Comparison of ENCODE assay signal across 19 mouse cellular contexts in the genomic region with DNA sequence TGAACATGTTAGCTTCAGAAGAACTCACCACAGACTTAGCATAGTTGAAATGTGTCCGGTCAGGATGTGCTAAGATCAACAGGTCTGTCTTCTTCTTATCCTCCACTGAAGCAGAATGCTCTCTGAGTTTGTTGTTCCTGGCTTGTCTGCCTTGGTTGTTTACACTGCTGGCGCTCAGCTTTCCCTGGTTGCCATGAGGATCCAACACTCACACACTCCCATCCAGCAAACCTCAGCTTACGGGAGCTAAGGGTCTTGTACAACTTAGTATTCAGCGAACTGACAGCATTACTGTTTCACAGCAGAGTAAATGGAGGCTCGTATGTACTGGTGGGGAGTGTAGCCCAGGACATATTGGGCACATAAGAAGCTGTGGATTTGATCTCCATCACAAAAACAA. TPM values are rescaled to one million over a fixed set of nuclear protein-coding genes. Genes with fewer than 3 reads are reported as not detected.
DNase-seq lines count a peak whose midpoint lies in the region; ATAC-seq and TF ChIP-seq lines count a peak whose summit lies in the region.
"Had no signal": no experiment of that assay in that cellular context is flagged by ENCODE, and none has a peak within 500 bp of the region (broad histone marks: within the 10 kb centered on the region; RNA-seq: fewer than 3 reads in every experiment).

No protein-coding gene starts in this region.

- H3K36me3 ChIP-seq in heart, adult 2 months (ENCODE audit: control insufficient read depth, insufficient read depth, low read length), result peaks cover 29% of the 10 kb centered on the region
- no peaks in the 10 kb centered on the region for H3K36me3 ChIP-seq in heart, postnatal 0 days (replicated peaks; ENCODE audit: control insufficient read depth, insufficient read depth, low read length)
- peaks cover 4% of the 10 kb centered on the region; the same call in 1 of the 2 replicates for H3K36me3 ChIP-seq in heart, embryonic 10.5 days
- H3K36me3 ChIP-seq in lung, embryonic 16.5 days (ENCODE audit: control insufficient read depth, insufficient read depth, low read length), result no peaks in the 10 kb centered on the region
- H3K36me3 ChIP-seq: embryonic facial prominence, embryonic 10.5 days; hindbrain, embryonic 12.5 days had no signal

- no peak for TF ChIP-seq CTCF in heart, adult 2 months (IDR thresholded peaks at IDR 0.05)
- TF ChIP-seq CTCF in heart, postnatal 0 days (IDR thresholded peaks at IDR 0.05; ENCODE audit: low read depth), result no peak

- no peak overlapping the region for H3K4me2 ChIP-seq in heart, postnatal 0 days (ENCODE audit: low read depth, low read length)
- H3K4me2 ChIP-seq in lung, embryonic 16.5 days (ENCODE audit: low read depth, low read length), result no peak overlapping the region
- H3K4me2 ChIP-seq: hindbrain, embryonic 12.5 days had no signal

- WGBS in heart, adult 2 months, result 71% methylated on average over 5 of the region's 5 CpGs
- WGBS in heart, postnatal 0 days, result 64% methylated on average over 5 of the region's 5 CpGs
- WGBS in heart, embryonic 10.5 days, result 64% methylated on average over 5 of the region's 5 CpGs
- WGBS in lung, embryonic 16.5 days, result 41% methylated on average over 5 of the region's 5 CpGs

- no peak for ATAC-seq in heart, postnatal 0 days (ENCODE audit: insufficient read depth, low read depth)
- ATAC-seq in lung, embryonic 16.5 days (ENCODE audit: low read depth), result no peak
- ATAC-seq: forebrain, embryonic 14.5 days; hindbrain, postnatal 0 days; Patski had no signal

- no peak for TF ChIP-seq EP300 in heart, adult 2 months (IDR thresholded peaks at IDR 0.05; ENCODE audit: insufficient read depth, low read depth, low read length)
- no peak for TF ChIP-seq EP300 in heart, postnatal 0 days (IDR thresholded peaks at IDR 0.05; ENCODE audit: low read depth)

- DNase-seq in heart, adult 2 months, result no peak
- no peak for DNase-seq in heart, adult 8-10 months (ENCODE audit: low spot score)
- DNase-seq in heart, postnatal 0 days (ENCODE audit: low spot score), result no peak
- no peak for DNase-seq in heart, embryonic 10.5 days (ENCODE audit: low spot score)
- no peak for DNase-seq in lung, postnatal 14 days
- no peak for DNase-seq in T-cell, adult 2 months (ENCODE audit: low spot score)
- DNase-seq: adrenal gland, adult 2 months; adrenal gland, postnatal 25 days; cerebellum, adult 18-20 months; cerebellum, adult 9-11 months; gastrocnemius, postnatal 36 days; kidney, adult 11 months had no signal

- H3K9me3 ChIP-seq in heart, postnatal 0 days (replicated peaks; ENCODE audit: control insufficient read depth, low read length), result no peaks in the 10 kb centered on the region
- no peaks in the 10 kb centered on the region for H3K9me3 ChIP-seq in heart, embryonic 10.5 days
- H3K9me3 ChIP-seq in lung, embryonic 16.5 days (ENCODE audit: control insufficient read depth, low read length), result no peaks in the 10 kb centered on the region
- H3K9me3 ChIP-seq: embryonic facial prominence, embryonic 10.5 days; hindbrain, embryonic 12.5 days had no signal

- H3K4me1 ChIP-seq in heart, adult 2 months (ENCODE audit: control insufficient read depth, insufficient read depth, low read length), result peaks cover 38% of the 10 kb centered on the region
- H3K4me1 ChIP-seq in heart, postnatal 0 days (ENCODE audit: control insufficient read depth, insufficient read depth), result peaks cover 56% of the 10 kb centered on the region
- H3K4me1 ChIP-seq in heart, embryonic 10.5 days, result peaks cover 58% of the 10 kb centered on the region
- H3K4me1 ChIP-seq in lung, embryonic 16.5 days (replicated peaks; ENCODE audit: control insufficient read depth, insufficient read depth, low read length), result peaks cover 37% of the 10 kb centered on the region

- H3K79me2 ChIP-seq in heart, adult 2 months (replicated peaks; ENCODE audit: control insufficient read depth, insufficient read depth, low read length), result peaks cover 9% of the 10 kb centered on the region

- no peaks in the 10 kb centered on the region for H3K27me3 ChIP-seq in heart, adult 2 months (ENCODE audit: control insufficient read depth, insufficient read depth, low read length)
- H3K27me3 ChIP-seq in heart, postnatal 0 days (ENCODE audit: control insufficient read depth, insufficient read depth, low read length), result no peaks in the 10 kb centered on the region
- no peaks in the 10 kb centered on the region for H3K27me3 ChIP-seq in heart, embryonic 10.5 days (ENCODE audit: insufficient read depth, poor library complexity, severe bottlenecking)
- H3K27me3 ChIP-seq in lung, embryonic 16.5 days (ENCODE audit: control insufficient read depth, insufficient read depth, low read depth, low read length), result no peaks in the 10 kb centered on the region
- H3K27me3 ChIP-seq: CH12.LX; hindbrain, embryonic 12.5 days; Patski had no signal

- intact Hi-C loops in heart, adult 2 months (cut with DNase I), result no loop called here

- no peak overlapping the region for H3K4me3 ChIP-seq in heart, adult 2 months
- H3K4me3 ChIP-seq in heart, postnatal 0 days (ENCODE audit: low read depth, low read length), result no peak overlapping the region
- H3K4me3 ChIP-seq in heart, embryonic 10.5 days, result no peak overlapping the region
- no peak overlapping the region for H3K4me3 ChIP-seq in lung, embryonic 16.5 days (ENCODE audit: low read length)
- H3K4me3 ChIP-seq: embryonic facial prominence, embryonic 10.5 days; hindbrain, embryonic 12.5 days had no signal

- H3K9ac ChIP-seq in heart, adult 2 months (ENCODE audit: low read depth, low read length), result no peak overlapping the region
- no peak overlapping the region for H3K9ac ChIP-seq in heart, postnatal 0 days (replicated peaks; ENCODE audit: low read depth, low read length)
- H3K9ac ChIP-seq in lung, embryonic 16.5 days (ENCODE audit: low read length), result no peak overlapping the region
- H3K9ac ChIP-seq: hindbrain, embryonic 12.5 days had no signal

- TF ChIP-seq POLR2A in heart, adult 2 months (IDR thresholded peaks at IDR 0.05; ENCODE audit: insufficient read depth, low read depth, low read length), result no peak

- peak overlapping the region; percentile 8 for H3K27ac ChIP-seq in heart, adult 2 months
- H3K27ac ChIP-seq in heart, postnatal 0 days (ENCODE audit: low read depth), result peak overlapping the region; percentile 46
- no peak overlapping the region for H3K27ac ChIP-seq in heart, embryonic 10.5 days
- H3K27ac ChIP-seq in lung, embryonic 16.5 days (ENCODE audit: low read length), result peak overlapping the region; percentile 36; the same call in 1 of the 2 replicates
- H3K27ac ChIP-seq: embryonic facial prominence, embryonic 10.5 days; hindbrain, embryonic 12.5 days; hindbrain, postnatal 0 days had no signal

RNA-seq across cellular contexts. Expression of a gene that starts 37.9 kb away (rescaled TPM):
- 10 to 100 TPM; 44.5 to 48.7 TPM for total RNA-seq in heart, adult 2 months (2021)
- polyA plus RNA-seq in heart, adult 2 months (2012; rRNA removed), result 72.9 and 79.4 TPM in 2 replicates
- total RNA-seq in heart, adult 8-10 months (2022), result 10 to 100 TPM; 32.4 to 42.9 (median 38.5) TPM
- total RNA-seq in heart, postnatal 0 days (2014; rRNA removed; ENCODE audit: low replicate concordance), result 56.2 and 84.1 TPM in 2 replicates
- polyA plus RNA-seq in heart, postnatal 0 days (2015; fragmentation: Nextera tagmentation; extraction: Ambion mirVana), result 52.8 and 55.6 TPM in 2 replicates
- 124 and 146 TPM in 2 replicates for polyA plus RNA-seq in heart, embryonic 10.5 days (2016; fragmentation: Nextera tagmentation; extraction: Ambion mirVana)
- 129 and 130 TPM in 2 replicates for polyA plus RNA-seq in lung, embryonic 16.5 days (2015; fragmentation: Nextera tagmentation; extraction: Ambion mirVana)
